Mouse (Mus musculus): ENCODE measurements around the gene Gucy1b1. TPM values are rescaled to one million over a fixed set of nuclear protein-coding genes. Genes with fewer than 3 reads are reported as not detected.
A peak's percentile ranks its signal among the peaks of the same experiment; 100 is the strongest.

Gucy1b1 gene
- polyA plus RNA-seq, 1 experiment from 2014 or later, result 48.7 TPM

- no peak overlapping the region for H3K4me2 ChIP-seq (ENCODE audit: low read depth, low read length)
- no peak for ATAC-seq (replicated peaks; ENCODE audit: extremely low read depth, insufficient read depth, low FRiP score)
- H3K27me3 ChIP-seq (ENCODE audit: control insufficient read depth, insufficient read depth, low read length), result no peaks in the 10 kb centered on the region
- 74% methylated on average over 7 of the region's 7 CpGs for WGBS
- no peaks in the 10 kb centered on the region for H3K9me3 ChIP-seq (replicated peaks; ENCODE audit: control insufficient read depth, low read length)
- H3K4me1 ChIP-seq (ENCODE audit: control insufficient read depth, insufficient read depth, low read length), result no peaks in the 10 kb centered on the region
- H3K9ac ChIP-seq (ENCODE audit: low read length), result no peak overlapping the region
- H3K4me3 ChIP-seq (ENCODE audit: low read length), result no peak overlapping the region
- H3K36me3 ChIP-seq (ENCODE audit: control insufficient read depth, insufficient read depth), result no peaks in the 10 kb centered on the region
- H3K27ac ChIP-seq (ENCODE audit: low read length), result no peak overlapping the region
These were observed 60.3 kb downstream of the Gucy1b1 start for GRCm38 (mm10) chr3:82014148-82014703.

GRCm38 (mm10) chr3:82007002-82007401 lies 67.5 kb downstream of the Gucy1b1 start:
- no peaks in the 10 kb centered on the region for H3K36me3 ChIP-seq (ENCODE audit: control insufficient read depth, insufficient read depth)
- H3K4me2 ChIP-seq (ENCODE audit: low read depth, low read length), result no peak overlapping the region
- no peak for ATAC-seq (replicated peaks; ENCODE audit: extremely low read depth, insufficient read depth, low FRiP score)
- no peaks in the 10 kb centered on the region for H3K9me3 ChIP-seq (replicated peaks; ENCODE audit: control insufficient read depth, low read length)
- H3K4me1 ChIP-seq (ENCODE audit: control insufficient read depth, insufficient read depth, low read length), result no peaks in the 10 kb centered on the region
- no peak overlapping the region for H3K27ac ChIP-seq (ENCODE audit: low read length)
- H3K9ac ChIP-seq (ENCODE audit: low read length), result no peak overlapping the region
- no peak overlapping the region for H3K4me3 ChIP-seq (ENCODE audit: low read length)
- 92% methylated on average over 1 of the region's 1 CpGs for WGBS
- no peaks in the 10 kb centered on the region for H3K27me3 ChIP-seq (ENCODE audit: control insufficient read depth, insufficient read depth, low read length)

- no peak overlapping the region for H3K4me2 ChIP-seq (ENCODE audit: low read depth, low read length)
- H3K9me3 ChIP-seq (replicated peaks; ENCODE audit: control insufficient read depth, low read length), result no peaks in the 10 kb centered on the region
- ATAC-seq (replicated peaks; ENCODE audit: extremely low read depth, insufficient read depth, low FRiP score), result no peak
- no peak overlapping the region for H3K9ac ChIP-seq (ENCODE audit: low read length)
- WGBS, result 7% methylated on average over 1 of the region's 1 CpGs
- no peaks in the 10 kb centered on the region for H3K27me3 ChIP-seq (ENCODE audit: control insufficient read depth, insufficient read depth, low read length)
- H3K27ac ChIP-seq (ENCODE audit: low read length), result no peak overlapping the region
- H3K4me3 ChIP-seq (ENCODE audit: low read length), result no peak overlapping the region
- no peaks in the 10 kb centered on the region for H3K4me1 ChIP-seq (ENCODE audit: control insufficient read depth, insufficient read depth, low read length)
- no peaks in the 10 kb centered on the region for H3K36me3 ChIP-seq (ENCODE audit: control insufficient read depth, insufficient read depth)
These were observed 78.5 kb downstream of the Gucy1b1 start for GRCm38 (mm10) chr3:81995988-81996387.

- ATAC-seq (replicated peaks; ENCODE audit: extremely low read depth, insufficient read depth, low FRiP score), result no peak
- Histone ChIP-seq H3K4me1 (ENCODE audit: control insufficient read depth, insufficient read depth, low read length) (no peaks in the 10 kb centered on the region), H3K27me3 (ENCODE audit: control insufficient read depth, insufficient read depth, low read length) (no peaks in the 10 kb centered on the region), H3K9me3 (replicated peaks; ENCODE audit: control insufficient read depth, low read length) (no peaks in the 10 kb centered on the region), H3K4me3 (ENCODE audit: low read length) (no peak overlapping the region), H3K9ac (ENCODE audit: low read length) (no peak overlapping the region), H3K36me3 (ENCODE audit: control insufficient read depth, insufficient read depth) (no peaks in the 10 kb centered on the region), H3K4me2 (ENCODE audit: low read depth, low read length) (no peak overlapping the region), H3K27ac (ENCODE audit: low read length) (no peak overlapping the region)
- 33% methylated on average over 4 of the region's 4 CpGs for WGBS
These were observed 79.1 kb downstream of the Gucy1b1 start for GRCm38 (mm10) chr3:81995371-81995770.

- ATAC-seq (replicated peaks; ENCODE audit: extremely low read depth, insufficient read depth, low FRiP score), result no peak
- no peak overlapping the region for H3K9ac ChIP-seq (ENCODE audit: low read length)
- H3K27ac ChIP-seq (ENCODE audit: low read length), result no peak overlapping the region
- 45% methylated on average over 3 of the region's 3 CpGs for WGBS
- H3K36me3 ChIP-seq (ENCODE audit: control insufficient read depth, insufficient read depth), result no peaks in the 10 kb centered on the region
- peaks cover 7% of the 10 kb centered on the region for H3K4me1 ChIP-seq (ENCODE audit: control insufficient read depth, insufficient read depth, low read length)
- H3K27me3 ChIP-seq (ENCODE audit: control insufficient read depth, insufficient read depth, low read length), result no peaks in the 10 kb centered on the region
- H3K9me3 ChIP-seq (replicated peaks; ENCODE audit: control insufficient read depth, low read length), result no peaks in the 10 kb centered on the region
- H3K4me2 ChIP-seq (ENCODE audit: low read depth, low read length), result no peak overlapping the region
- H3K4me3 ChIP-seq (ENCODE audit: low read length), result no peak overlapping the region
These were observed 84.0 kb downstream of the Gucy1b1 start for GRCm38 (mm10) chr3:81990531-81990930.

- WGBS, result 0% methylated on average over 2 of the region's 2 CpGs
- no peak overlapping the region for H3K4me2 ChIP-seq (ENCODE audit: low read depth, low read length)
- H3K27ac ChIP-seq (ENCODE audit: low read length), result peak overlapping the region; percentile 47
- H3K27me3 ChIP-seq (ENCODE audit: control insufficient read depth, insufficient read depth, low read length), result no peaks in the 10 kb centered on the region
- H3K9ac ChIP-seq (ENCODE audit: low read length), result no peak overlapping the region
- H3K4me3 ChIP-seq (ENCODE audit: low read length), result no peak overlapping the region
- no peaks in the 10 kb centered on the region for H3K36me3 ChIP-seq (ENCODE audit: control insufficient read depth, insufficient read depth)
- peak; percentile 80 for ATAC-seq (replicated peaks; ENCODE audit: extremely low read depth, insufficient read depth, low FRiP score)
- H3K4me1 ChIP-seq (ENCODE audit: control insufficient read depth, insufficient read depth, low read length), result peaks cover 7% of the 10 kb centered on the region
- no peaks in the 10 kb centered on the region for H3K9me3 ChIP-seq (replicated peaks; ENCODE audit: control insufficient read depth, low read length)
These were observed 84.8 kb downstream of the Gucy1b1 start for GRCm38 (mm10) chr3:81989692-81990141.

GRCm38 (mm10) chr3:81987628-81988027 lies 86.9 kb downstream of the Gucy1b1 start:
- H3K27ac ChIP-seq (ENCODE audit: low read length), result no peak overlapping the region
- no peaks in the 10 kb centered on the region for H3K9me3 ChIP-seq (replicated peaks; ENCODE audit: control insufficient read depth, low read length)
- no peaks in the 10 kb centered on the region for H3K27me3 ChIP-seq (ENCODE audit: control insufficient read depth, insufficient read depth, low read length)
- WGBS, result 94% methylated on average over 3 of the region's 3 CpGs
- no peak overlapping the region for H3K4me3 ChIP-seq (ENCODE audit: low read length)
- ATAC-seq (replicated peaks; ENCODE audit: extremely low read depth, insufficient read depth, low FRiP score), result no peak
- peaks cover 7% of the 10 kb centered on the region for H3K4me1 ChIP-seq (ENCODE audit: control insufficient read depth, insufficient read depth, low read length)
- no peaks in the 10 kb centered on the region for H3K36me3 ChIP-seq (ENCODE audit: control insufficient read depth, insufficient read depth)
- H3K4me2 ChIP-seq (ENCODE audit: low read depth, low read length), result no peak overlapping the region
- H3K9ac ChIP-seq (ENCODE audit: low read length), result no peak overlapping the region

- Histone ChIP-seq H3K9ac (ENCODE audit: low read length) (no peak overlapping the region), H3K4me2 (ENCODE audit: low read depth, low read length) (no peak overlapping the region), H3K4me3 (ENCODE audit: low read length) (no peak overlapping the region), H3K27me3 (ENCODE audit: control insufficient read depth, insufficient read depth, low read length) (no peaks in the 10 kb centered on the region), H3K36me3 (ENCODE audit: control insufficient read depth, insufficient read depth) (no peaks in the 10 kb centered on the region), H3K27ac (ENCODE audit: low read length) (no peak overlapping the region), H3K9me3 (replicated peaks; ENCODE audit: control insufficient read depth, low read length) (no peaks in the 10 kb centered on the region), H3K4me1 (ENCODE audit: control insufficient read depth, insufficient read depth, low read length) (peaks cover 7% of the 10 kb centered on the region)
- 96% methylated on average over 2 of the region's 2 CpGs for WGBS
- no peak for ATAC-seq (replicated peaks; ENCODE audit: extremely low read depth, insufficient read depth, low FRiP score)
These were observed 88.4 kb downstream of the Gucy1b1 start for GRCm38 (mm10) chr3:81986103-81986502.

GRCm38 (mm10) chr3:81985100-81985499 lies 89.4 kb downstream of the Gucy1b1 start:
- 55% methylated on average over 1 of the region's 1 CpGs for WGBS
- no peak overlapping the region for H3K9ac ChIP-seq (ENCODE audit: low read length)

More at GRCm38 (mm10) chr3:81985100-81985499, 89.4 kb downstream of the Gucy1b1 start:
- no peak for ATAC-seq (replicated peaks; ENCODE audit: extremely low read depth, insufficient read depth, low FRiP score)
- Histone ChIP-seq H3K9me3 (replicated peaks; ENCODE audit: control insufficient read depth, low read length) (no peaks in the 10 kb centered on the region), H3K4me1 (ENCODE audit: control insufficient read depth, insufficient read depth, low read length) (peaks cover 7% of the 10 kb centered on the region), H3K27me3 (ENCODE audit: control insufficient read depth, insufficient read depth, low read length) (no peaks in the 10 kb centered on the region), H3K4me3 (ENCODE audit: low read length) (no peak overlapping the region), H3K36me3 (ENCODE audit: control insufficient read depth, insufficient read depth) (no peaks in the 10 kb centered on the region), H3K27ac (ENCODE audit: low read length) (no peak overlapping the region), H3K4me2 (ENCODE audit: low read depth, low read length) (no peak overlapping the region)
